Mouse (Mus musculus) embryonic facial prominence, embryonic 15.5 days (tissue): ENCODE measurements around the gene Stk33. TPM values are rescaled to one million over a fixed set of nuclear protein-coding genes. Genes with fewer than 3 reads are reported as not detected.

Experiments used
- ATAC-seq: fragments of 200-750 bp; cut with Nextera tagmentation; 2 replicates; pipeline ENCODE4 v1.8.0; 2017; ENCODE audit warnings: low read depth, moderate TSS enrichment; ENCODE audit not compliant: insufficient number of reproducible peaks, low FRiP score, low TSS enrichment
- H3K27ac ChIP-seq: fragments of 300-500 bp; sonication (generic); replicated peaks from 2 replicates; pipeline ENCODE4 v1.5.1; 2015; ENCODE audit warnings: mild to moderate bottlenecking, inconsistent platforms
- H3K27me3 ChIP-seq: fragments of 300-500 bp; sonication (generic); 2 replicates; pipeline ENCODE4 v1.6.1; 2015; ENCODE audit warnings: inconsistent platforms
- H3K36me3 ChIP-seq: fragments of 300-500 bp; sonication (generic); 2 replicates; pipeline ENCODE4 v1.6.1; 2015; ENCODE audit warnings: mild to moderate bottlenecking, inconsistent platforms
- H3K4me1 ChIP-seq: fragments of 300-500 bp; sonication (generic); 2 replicates; pipeline ENCODE4 v1.6.1; 2015; ENCODE audit warnings: inconsistent platforms
- H3K4me2 ChIP-seq: fragments of 300-500 bp; sonication (generic); replicated peaks from 2 replicates; pipeline ENCODE4 v1.6.1; 2015; ENCODE audit warnings: mild to moderate bottlenecking, inconsistent platforms
- H3K4me3 ChIP-seq: fragments of 300-500 bp; sonication (generic); replicated peaks from 2 replicates; pipeline ENCODE4 v1.5.1; 2015; ENCODE audit warnings: mild to moderate bottlenecking, inconsistent platforms
- H3K9ac ChIP-seq: fragments of 300-500 bp; sonication (generic); 2 replicates; pipeline ENCODE4 v1.6.1; 2015; ENCODE audit warnings: inconsistent platforms
- H3K9me3 ChIP-seq: fragments of 300-500 bp; sonication (generic); replicated peaks from 2 replicates; pipeline ENCODE4 v1.6.1; 2016; ENCODE audit warnings: inconsistent platforms
- WGBS: fragments of 180-500 bp; shearing (Covaris S2); methylation state at CpG from one replicate; pipeline ENCODE4 v1.1.7; 2015; 5-methylcytosine and 5-hydroxymethylcytosine counted together
- polyA plus RNA-seq: library from polyadenylated mRNA; unstranded; fragments of >200 nt; fragmentation: Nextera tagmentation; extraction: Ambion mirVana; gene quantifications from 2 replicates; pipeline ENCODE4 v1.2.1, GENCODE M21; 2015

The Stk33 gene
- 4.6 and 5.3 TPM in 2 replicates for polyA plus RNA-seq

DNA sequence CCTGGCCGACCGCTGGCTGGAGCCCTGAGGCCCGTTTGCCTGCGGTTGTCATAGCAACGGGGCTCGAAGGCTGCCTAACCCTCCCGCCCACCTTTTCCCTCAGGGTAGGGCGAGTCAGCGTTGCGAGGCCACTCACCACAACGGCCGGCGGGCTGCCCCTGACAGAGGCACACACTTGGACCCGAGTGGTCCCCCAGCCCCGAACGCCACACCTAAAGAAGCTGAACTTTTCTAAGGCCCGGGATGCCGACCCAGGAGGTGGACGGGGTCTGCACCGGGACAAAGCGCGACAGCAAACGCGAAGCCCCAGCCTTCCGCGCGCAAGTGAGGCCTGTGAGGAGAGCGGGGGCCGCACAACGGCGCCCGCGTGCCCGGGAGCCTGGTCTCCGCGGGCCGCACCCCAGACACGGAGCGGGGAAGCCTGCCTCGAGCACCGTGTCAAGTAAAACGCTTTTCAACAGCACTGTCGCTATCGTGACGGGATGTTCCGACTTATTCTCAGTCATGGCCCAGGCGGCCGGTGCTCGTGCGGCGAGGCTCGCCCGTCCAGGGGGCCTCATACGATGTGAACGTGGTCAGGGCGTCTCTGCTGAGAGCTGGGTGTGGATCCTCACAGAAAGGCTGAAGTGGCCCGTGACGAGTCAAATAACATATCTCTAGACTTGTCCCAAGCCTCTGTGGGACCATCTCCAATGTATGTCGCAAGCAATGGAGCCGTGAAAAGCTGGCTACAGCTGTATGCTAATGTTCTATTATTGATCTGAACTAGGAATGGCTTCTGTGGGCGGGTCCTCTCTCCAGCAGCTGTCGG lies at the start of gene Stk33:
TSS of gene Stk33 (minus strand) at position 301 of the 811 bp plus-strand sequence.
- H3K4me2 ChIP-seq, result peak within 1 kb of the TSS; percentile 91
- H3K27me3 ChIP-seq, result peaks cover 6% of the 10 kb centered on the region
- H3K36me3 ChIP-seq, result no peaks in the 10 kb centered on the region
- H3K27ac ChIP-seq, result no peak within 1 kb of the TSS
- peaks cover 19% of the 10 kb centered on the region for H3K4me1 ChIP-seq
- under 1% methylated on average over 62 of the region's 62 CpGs for WGBS
- H3K4me3 ChIP-seq, result peak within 1 kb of the TSS; percentile 51
- H3K9me3 ChIP-seq, result no peaks in the 10 kb centered on the region
- ATAC-seq, result peak; percentile 81
- peak within 1 kb of the TSS; percentile 50 for H3K9ac ChIP-seq

DNA sequence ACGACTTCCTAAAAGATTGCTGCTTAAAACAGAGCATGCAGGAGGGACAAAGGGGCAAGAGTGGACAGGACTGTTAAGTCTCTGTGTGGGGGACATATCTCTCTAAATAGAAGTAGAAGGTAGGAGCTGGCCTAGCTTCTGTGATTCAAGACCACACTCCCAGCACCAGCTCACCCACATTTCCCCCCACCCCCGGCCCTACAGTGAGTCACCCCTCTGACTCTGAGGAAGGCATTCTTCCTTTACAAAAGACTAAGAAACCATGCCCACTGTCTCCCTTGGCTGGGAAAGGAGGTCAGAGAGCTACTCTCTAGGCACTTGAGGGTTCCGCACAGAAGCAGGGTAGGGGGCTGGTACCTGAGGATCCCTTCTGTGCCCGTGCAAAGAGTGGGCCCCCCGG lies 45.3 kb upstream of the Stk33 start:
- no peak for ATAC-seq
- H3K27ac ChIP-seq, result no peak overlapping the region
- no peaks in the 10 kb centered on the region for H3K4me1 ChIP-seq
- H3K36me3 ChIP-seq, result no peaks in the 10 kb centered on the region
- no peak overlapping the region for H3K4me2 ChIP-seq
- H3K4me3 ChIP-seq, result no peak overlapping the region
- no peak overlapping the region for H3K9ac ChIP-seq
- no peaks in the 10 kb centered on the region for H3K9me3 ChIP-seq
- H3K27me3 ChIP-seq, result no peaks in the 10 kb centered on the region
- 69% methylated on average over 5 of the region's 5 CpGs for WGBS

DNA sequence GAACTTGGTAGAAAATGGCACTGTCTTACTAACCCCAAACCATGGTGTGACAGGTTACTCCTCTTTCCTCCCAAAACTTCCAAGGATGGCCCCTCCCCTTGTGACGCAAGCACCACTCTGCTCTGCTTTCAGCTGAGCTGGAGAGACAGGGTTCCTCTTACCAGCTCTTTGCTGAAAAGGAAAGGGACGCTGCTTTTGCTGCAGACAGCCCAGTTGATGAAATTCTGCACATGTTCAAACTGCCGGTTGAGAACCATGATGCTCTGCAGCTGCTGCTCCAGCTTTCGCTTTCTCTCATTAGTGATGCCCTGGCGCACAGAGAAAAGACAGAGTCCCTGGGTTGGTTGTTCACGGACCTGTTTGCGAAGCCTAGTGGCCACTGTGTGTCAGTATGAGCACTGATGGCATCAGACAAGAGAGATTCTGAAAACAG lies 41.9 kb upstream of the Stk33 start:
- Histone ChIP-seq H3K9me3 (no peaks in the 10 kb centered on the region), H3K27me3 (no peaks in the 10 kb centered on the region), H3K4me1 (no peaks in the 10 kb centered on the region), H3K36me3 (no peaks in the 10 kb centered on the region), H3K4me3 (no peak overlapping the region), H3K27ac (no peak overlapping the region), H3K4me2 (peak overlapping the region; percentile 15; the same call in 1 of the 2 replicates), H3K9ac (no peak overlapping the region)
- no peak for ATAC-seq
- 25% methylated on average over 7 of the region's 7 CpGs for WGBS

DNA sequence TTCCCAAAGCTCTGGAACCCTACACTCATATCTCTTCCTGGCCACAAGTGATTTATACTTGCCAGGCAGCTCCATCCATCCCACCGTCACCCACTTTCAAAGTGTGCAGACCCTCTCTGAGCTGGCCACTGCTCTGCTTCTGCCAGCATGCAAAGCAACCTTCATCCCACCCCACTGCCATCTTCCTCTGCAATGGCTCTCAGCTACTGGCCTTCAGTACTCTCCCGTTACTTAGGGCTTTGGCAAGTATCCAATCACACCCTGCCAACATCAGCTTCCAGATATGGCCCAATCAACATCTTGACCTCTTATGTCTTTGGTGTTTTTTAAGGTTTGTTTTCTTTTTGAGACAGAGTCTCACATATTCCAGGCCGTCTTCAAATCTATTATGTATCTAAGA lies 39.0 kb upstream of the Stk33 start:
- Histone ChIP-seq H3K9ac (no peak overlapping the region), H3K27ac (no peak overlapping the region), H3K4me2 (no peak overlapping the region), H3K4me3 (no peak overlapping the region), H3K27me3 (no peaks in the 10 kb centered on the region), H3K9me3 (no peaks in the 10 kb centered on the region), H3K4me1 (no peaks in the 10 kb centered on the region), H3K36me3 (no peaks in the 10 kb centered on the region)
- 85% methylated on average over 3 of the region's 3 CpGs for WGBS
- ATAC-seq, result no peak

DNA sequence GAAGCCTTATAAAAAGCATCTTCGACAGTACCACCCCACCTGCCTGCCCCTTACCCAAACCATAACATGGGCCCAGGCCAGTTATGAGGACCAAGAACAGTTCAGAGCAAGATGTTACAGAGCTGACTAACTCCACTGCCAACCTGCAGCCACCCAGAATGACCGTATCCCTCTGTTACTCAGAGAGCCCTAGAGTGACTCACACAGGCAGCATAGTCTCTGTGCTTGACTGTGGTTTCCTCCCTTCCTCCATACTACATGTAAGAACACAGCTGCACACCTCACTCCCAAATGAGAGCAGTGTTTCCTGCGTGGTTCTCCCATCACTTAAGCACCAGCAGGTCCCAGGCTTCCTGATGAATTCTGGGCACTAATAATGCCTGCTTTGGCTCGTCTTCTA lies 31.8 kb upstream of the Stk33 start:
- no peak overlapping the region for H3K4me2 ChIP-seq
- no peak overlapping the region for H3K4me3 ChIP-seq
- no peak overlapping the region for H3K9ac ChIP-seq
- no peak overlapping the region for H3K27ac ChIP-seq
- WGBS, result 60% methylated on average over 4 of the region's 4 CpGs
- no peaks in the 10 kb centered on the region for H3K36me3 ChIP-seq
- no peaks in the 10 kb centered on the region for H3K9me3 ChIP-seq
- H3K27me3 ChIP-seq, result no peaks in the 10 kb centered on the region
- no peak for ATAC-seq
- H3K4me1 ChIP-seq, result no peaks in the 10 kb centered on the region

DNA sequence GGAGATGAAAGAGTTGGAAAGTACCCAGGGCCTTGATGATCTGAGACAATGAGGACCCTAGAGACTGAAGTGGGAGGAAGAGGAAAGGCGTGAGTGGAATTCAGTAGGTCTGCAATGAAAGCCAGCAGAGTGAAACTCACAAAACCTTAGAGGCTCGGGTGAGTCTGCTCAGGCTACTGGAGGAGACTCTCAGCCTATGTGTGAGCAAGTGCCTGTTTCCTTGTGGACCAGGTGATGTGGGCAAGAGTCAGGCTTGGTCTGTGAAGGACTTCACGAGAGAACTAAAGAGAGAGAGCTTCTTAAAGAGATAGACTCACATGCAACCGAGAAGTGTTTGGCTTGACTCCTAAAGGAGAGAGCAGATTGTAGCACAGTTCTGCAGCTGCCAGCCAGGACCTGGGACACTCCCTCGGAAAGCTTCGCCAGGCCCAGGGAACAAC lies 29.4 kb upstream of the Stk33 start:
- Histone ChIP-seq H3K27me3 (no peaks in the 10 kb centered on the region), H3K4me3 (no peak overlapping the region), H3K4me2 (no peak overlapping the region), H3K4me1 (no peaks in the 10 kb centered on the region), H3K9ac (no peak overlapping the region), H3K36me3 (no peaks in the 10 kb centered on the region), H3K27ac (no peak overlapping the region), H3K9me3 (no peaks in the 10 kb centered on the region)
- 54% methylated on average over 6 of the region's 6 CpGs for WGBS
- no peak for ATAC-seq

DNA sequence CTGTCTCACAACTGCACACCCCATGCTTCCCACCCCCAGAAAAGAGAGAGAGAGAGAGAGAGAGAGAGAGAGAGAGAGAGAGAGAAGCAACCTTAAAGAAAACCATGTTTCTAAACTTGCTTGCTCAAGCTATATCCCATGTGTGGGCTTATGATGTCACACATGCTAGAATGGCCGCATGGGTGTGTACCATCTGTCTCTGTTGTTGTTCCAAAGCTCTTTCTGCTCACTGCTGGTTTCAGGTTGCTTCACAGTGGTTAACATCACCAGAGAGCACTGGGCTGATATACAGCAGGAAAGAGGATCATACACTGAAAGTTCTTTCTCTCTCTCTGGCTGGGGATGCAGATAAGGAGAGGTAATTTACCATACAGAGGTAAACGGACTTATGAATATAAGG lies 28.7 kb upstream of the Stk33 start:
- Histone ChIP-seq H3K27me3 (no peaks in the 10 kb centered on the region), H3K9ac (no peak overlapping the region), H3K36me3 (no peaks in the 10 kb centered on the region), H3K9me3 (no peaks in the 10 kb centered on the region), H3K4me1 (no peaks in the 10 kb centered on the region), H3K27ac (no peak overlapping the region), H3K4me2 (no peak overlapping the region), H3K4me3 (no peak overlapping the region)
- 40% methylated on average over 2 of the region's 2 CpGs for WGBS
- ATAC-seq, result peak; percentile 37; the same call in 1 of the 2 replicates

DNA sequence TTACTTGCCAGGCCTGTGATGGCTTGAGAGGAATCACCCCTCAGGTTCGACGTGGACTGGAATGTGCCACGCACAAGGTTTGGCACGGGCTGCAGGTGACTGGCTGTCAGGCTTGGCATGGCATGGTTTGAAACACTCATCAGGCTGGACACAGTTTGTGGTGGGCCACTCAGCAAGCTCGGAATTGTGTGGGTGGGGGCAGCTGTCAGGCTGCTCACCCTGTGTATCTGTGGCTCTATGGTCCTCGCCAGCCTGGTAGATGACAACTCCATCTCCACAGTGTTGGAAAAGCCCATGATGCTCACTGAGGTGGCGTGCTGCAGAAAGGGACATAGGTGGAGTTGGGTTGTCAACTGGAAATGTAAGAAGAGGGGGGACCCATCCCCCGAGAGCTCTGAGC lies 21.8 kb upstream of the Stk33 start:
- Histone ChIP-seq H3K4me3 (no peak overlapping the region), H3K36me3 (no peaks in the 10 kb centered on the region), H3K27me3 (no peaks in the 10 kb centered on the region), H3K9me3 (no peaks in the 10 kb centered on the region), H3K4me2 (no peak overlapping the region), H3K9ac (no peak overlapping the region), H3K4me1 (no peaks in the 10 kb centered on the region), H3K27ac (no peak overlapping the region)
- ATAC-seq, result no peak
- 87% methylated on average over 8 of the region's 8 CpGs for WGBS

DNA sequence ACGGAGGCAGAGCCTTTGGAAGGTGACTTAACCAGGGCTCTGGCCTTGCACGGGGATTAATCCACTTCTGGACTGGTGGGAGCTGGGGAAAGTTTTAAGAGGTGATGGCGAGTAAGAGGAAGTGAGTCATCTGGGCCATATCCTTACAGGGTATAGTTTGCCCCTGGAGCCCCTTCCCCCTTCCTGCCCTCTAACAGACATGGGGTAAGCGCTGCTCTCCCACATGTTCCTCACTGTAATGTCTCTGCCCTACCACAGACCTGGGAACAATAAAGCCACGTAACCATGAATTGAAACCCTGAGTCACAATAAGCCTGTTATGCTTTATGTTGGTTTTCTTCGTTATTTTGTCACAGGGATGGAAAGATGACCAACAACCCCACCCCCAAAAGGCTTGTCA lies 17.7 kb upstream of the Stk33 start:
- 63% methylated on average over 6 of the region's 6 CpGs for whole genome bisulfite sequencing
- H3K4me2 ChIP-seq, result no peak overlapping the region
- no peak for ATAC-seq
- H3K9me3 ChIP-seq, result no peaks in the 10 kb centered on the region
- H3K9ac ChIP-seq, result no peak overlapping the region
- no peaks in the 10 kb centered on the region for H3K4me1 ChIP-seq
- H3K27ac ChIP-seq, result no peak overlapping the region
- no peak overlapping the region for H3K4me3 ChIP-seq
- no peaks in the 10 kb centered on the region for H3K27me3 ChIP-seq
- H3K36me3 ChIP-seq, result no peaks in the 10 kb centered on the region

DNA sequence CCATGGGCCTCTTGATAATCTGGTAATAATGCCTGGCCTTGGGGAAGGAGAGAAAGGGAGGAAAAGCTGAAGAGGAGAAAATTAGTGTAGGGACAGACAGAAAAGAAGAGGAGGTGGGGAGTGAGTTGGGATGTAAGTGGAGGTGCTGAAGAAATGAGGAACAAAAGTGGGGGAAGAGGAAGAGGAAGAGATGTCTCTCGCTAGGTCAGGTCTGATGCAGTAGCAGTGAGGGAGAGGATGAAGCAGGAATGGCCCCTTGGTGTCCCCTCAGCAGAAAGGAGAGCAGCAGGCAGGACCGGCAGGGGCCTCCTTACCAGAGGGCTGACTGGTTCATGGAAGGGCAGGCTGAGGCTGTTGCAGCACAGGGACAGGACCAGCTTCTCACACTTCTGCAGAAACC lies 16.9 kb upstream of the Stk33 start:
- Histone ChIP-seq H3K27ac (no peak overlapping the region), H3K4me1 (no peaks in the 10 kb centered on the region), H3K27me3 (no peaks in the 10 kb centered on the region), H3K9me3 (no peaks in the 10 kb centered on the region), H3K36me3 (no peaks in the 10 kb centered on the region), H3K4me3 (no peak overlapping the region), H3K4me2 (no peak overlapping the region), H3K9ac (no peak overlapping the region)
- no peak for ATAC-seq
- 66% methylated on average over 2 of the region's 2 CpGs for WGBS

DNA sequence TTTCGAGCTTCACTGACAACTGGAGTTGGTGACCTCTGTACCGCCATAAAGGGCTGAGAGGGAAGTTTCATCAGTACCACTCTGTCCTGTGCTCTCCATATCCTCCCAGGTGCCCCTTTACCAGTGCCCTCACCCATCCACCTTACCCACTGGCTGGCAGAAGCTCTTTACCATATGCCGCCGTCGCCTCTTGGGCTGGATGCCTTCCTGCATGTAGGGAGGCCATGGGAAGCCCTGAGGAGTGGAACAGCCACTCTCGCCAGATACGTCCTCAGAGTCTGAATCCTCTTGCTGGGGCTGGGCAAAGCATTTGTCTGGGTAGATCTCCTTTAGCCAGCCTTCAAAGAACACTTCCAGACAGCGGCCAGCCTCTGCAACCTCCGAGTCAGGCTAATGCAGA lies 16.0 kb upstream of the Stk33 start:
- H3K9me3 ChIP-seq, result no peaks in the 10 kb centered on the region
- WGBS, result 85% methylated on average over 9 of the region's 9 CpGs
- H3K27me3 ChIP-seq, result no peaks in the 10 kb centered on the region
- H3K4me2 ChIP-seq, result no peak overlapping the region
- H3K4me1 ChIP-seq, result no peaks in the 10 kb centered on the region
- H3K4me3 ChIP-seq, result no peak overlapping the region
- no peak overlapping the region for H3K9ac ChIP-seq
- ATAC-seq, result no peak
- H3K36me3 ChIP-seq, result no peaks in the 10 kb centered on the region
- H3K27ac ChIP-seq, result no peak overlapping the region

DNA sequence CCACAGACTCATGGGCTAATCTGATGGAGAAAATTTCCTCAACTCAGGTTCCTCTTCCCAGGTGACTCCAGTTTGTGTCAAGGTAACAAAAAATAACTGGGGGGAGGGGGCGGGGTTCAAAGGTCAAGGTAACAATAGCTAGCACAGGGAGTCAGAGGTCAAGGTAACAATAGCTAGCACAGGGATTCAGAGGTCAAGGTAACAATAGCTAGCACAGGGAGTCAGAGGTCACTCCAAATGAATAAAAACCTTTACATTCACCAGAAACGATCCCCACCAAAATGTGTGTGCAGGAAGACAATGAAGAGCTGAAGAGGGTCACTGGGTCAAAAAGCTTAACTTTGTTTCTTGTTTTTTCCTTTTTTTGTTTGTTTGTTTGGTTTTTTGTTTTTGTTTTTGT lies 9.2 kb upstream of the Stk33 start:
- H3K4me3 ChIP-seq, result no peak overlapping the region
- no peaks in the 10 kb centered on the region for H3K4me1 ChIP-seq
- H3K9me3 ChIP-seq, result no peaks in the 10 kb centered on the region
- H3K4me2 ChIP-seq, result no peak overlapping the region
- no peaks in the 10 kb centered on the region for H3K36me3 ChIP-seq
- WGBS, result 86% methylated on average over 2 of the region's 2 CpGs
- H3K27ac ChIP-seq, result no peak overlapping the region
- H3K27me3 ChIP-seq, result no peaks in the 10 kb centered on the region
- no peak overlapping the region for H3K9ac ChIP-seq
- ATAC-seq, result no peak
